Mouse (Mus musculus): Measurements from ENCODE around the gene A230072I06Rik. TPM values are rescaled to one million over a fixed set of nuclear protein-coding genes. Genes with fewer than 3 reads are reported as not detected.

Gene A230072I06Rik
- polyA plus RNA-seq (2012; fragmentation: generic; extraction: Trizol), result not detected
- long read RNA-seq, experiment 1, result 0 reads
- long read RNA-seq, experiment 2, result 0 reads

DNA sequence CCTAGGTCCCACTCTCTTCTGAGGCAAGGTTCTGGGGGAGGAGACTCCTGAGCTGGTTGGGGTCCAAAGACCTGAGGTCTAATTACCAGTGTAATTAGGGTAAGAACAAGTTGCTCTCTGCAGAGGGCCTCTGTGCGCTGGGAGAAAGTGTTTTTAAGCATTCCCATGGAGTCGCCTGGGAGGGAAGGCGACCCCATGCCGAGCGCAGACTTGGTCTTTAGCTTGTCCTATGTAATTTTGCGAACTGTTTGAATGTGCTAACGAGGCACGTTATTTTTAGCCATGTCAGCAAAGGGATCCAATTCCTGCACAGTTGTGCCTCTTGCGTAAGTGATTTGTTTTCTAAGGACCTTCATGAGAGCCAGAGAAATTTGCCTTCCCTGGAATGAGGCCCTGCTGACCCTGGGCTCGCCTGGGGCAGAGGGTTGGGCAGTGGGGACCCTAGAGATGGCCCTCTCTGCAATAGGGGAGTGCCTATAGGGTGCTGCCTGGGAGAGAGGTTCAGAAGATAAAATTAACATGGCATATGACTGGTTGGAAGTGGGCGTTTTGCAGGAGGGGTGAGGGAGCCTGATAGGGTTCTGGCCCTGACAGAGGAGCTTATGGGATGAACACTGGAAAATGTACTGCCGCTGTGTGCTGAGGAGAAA is at the start of gene A230072I06Rik:
Gene A230072I06Rik (plus strand): TSS at position 157 of the 650 bp plus-strand sequence.
- Histone ChIP-seq H3K36me3 (ENCODE audit: control insufficient read depth, insufficient read depth) (no peaks in the 10 kb centered on the region), H3K4me3 (ENCODE audit: insufficient read depth, poor library complexity, severe bottlenecking) (no peak within 1 kb of the TSS), H3ac (ENCODE audit: control insufficient read depth, insufficient read length, low read depth) (no peak within 1 kb of the TSS), H3K79me3 (ENCODE audit: low read depth) (no peaks in the 10 kb centered on the region), H3K27me3 (ENCODE audit: control insufficient read depth, insufficient read depth, insufficient read length) (peaks cover 8% of the 10 kb centered on the region), H3K79me2 (ENCODE audit: control insufficient read depth, insufficient read depth) (no peaks in the 10 kb centered on the region)
- TF ChIP-seq FOSL1 (IDR thresholded peaks at IDR 0.05; ENCODE audit: insufficient read depth, low read length, poor library complexity, severe bottlenecking) (no peak), USF1 (IDR thresholded peaks at IDR 0.05; ENCODE audit: low read depth) (no peak)

GRCm38 (mm10) chr8:12234039-12234438 is 44.6 kb upstream of the A230072I06Rik start:
- H3K4me3 ChIP-seq (ENCODE audit: insufficient read depth, poor library complexity, severe bottlenecking), result no peak overlapping the region
- H3ac ChIP-seq (ENCODE audit: control insufficient read depth, insufficient read length, low read depth), result no peak overlapping the region
- no peaks in the 10 kb centered on the region for H3K79me2 ChIP-seq (ENCODE audit: control insufficient read depth, insufficient read depth)
- H3K36me3 ChIP-seq (ENCODE audit: control insufficient read depth, insufficient read depth), result no peaks in the 10 kb centered on the region
- H3K79me3 ChIP-seq (ENCODE audit: low read depth), result no peaks in the 10 kb centered on the region
- TF ChIP-seq USF1 (IDR thresholded peaks at IDR 0.05; ENCODE audit: low read depth), result no peak
- TF ChIP-seq FOSL1 (IDR thresholded peaks at IDR 0.05; ENCODE audit: insufficient read depth, low read length, poor library complexity, severe bottlenecking), result no peak
- no peak for TF ChIP-seq CEBPB (IDR thresholded peaks at IDR 0.05; ENCODE audit: low read depth)
- no peak for TF ChIP-seq MYOG (IDR thresholded peaks at IDR 0.05; ENCODE audit: control insufficient read depth, extremely low read depth, insufficient read length)
- no peak for TF ChIP-seq MYOD1 (IDR thresholded peaks at IDR 0.05; ENCODE audit: control insufficient read depth, insufficient read length, low read depth)
- TF ChIP-seq CTCF (IDR thresholded peaks at IDR 0.05; ENCODE audit: control insufficient read depth, insufficient read depth, insufficient read length), result no peak
- TF ChIP-seq MAX (IDR thresholded peaks at IDR 0.05), result no peak
- H3K27me3 ChIP-seq (ENCODE audit: control insufficient read depth, insufficient read depth, insufficient read length), result no peaks in the 10 kb centered on the region

GRCm38 (mm10) chr8:12238775-12239174 is 39.8 kb upstream of the A230072I06Rik start:
- Histone ChIP-seq H3K4me3 (ENCODE audit: insufficient read depth, poor library complexity, severe bottlenecking) (no peak overlapping the region), H3K36me3 (ENCODE audit: control insufficient read depth, insufficient read depth) (no peaks in the 10 kb centered on the region), H3ac (ENCODE audit: control insufficient read depth, insufficient read length, low read depth) (no peak overlapping the region), H3K79me2 (ENCODE audit: control insufficient read depth, insufficient read depth) (no peaks in the 10 kb centered on the region), H3K79me3 (ENCODE audit: low read depth) (no peaks in the 10 kb centered on the region), H3K27me3 (ENCODE audit: control insufficient read depth, insufficient read depth, insufficient read length) (no peaks in the 10 kb centered on the region)
- TF ChIP-seq MAX (IDR thresholded peaks at IDR 0.05), result no peak
- TF ChIP-seq CEBPB (IDR thresholded peaks at IDR 0.05; ENCODE audit: low read depth), result no peak
- TF ChIP-seq USF1 (IDR thresholded peaks at IDR 0.05; ENCODE audit: low read depth), result no peak

- Histone ChIP-seq H3K4me3 (ENCODE audit: insufficient read depth, poor library complexity, severe bottlenecking) (no peak overlapping the region), H3K79me2 (ENCODE audit: control insufficient read depth, insufficient read depth) (no peaks in the 10 kb centered on the region), H3ac (ENCODE audit: control insufficient read depth, insufficient read length, low read depth) (no peak overlapping the region), H3K79me3 (ENCODE audit: low read depth) (no peaks in the 10 kb centered on the region), H3K36me3 (ENCODE audit: control insufficient read depth, insufficient read depth) (no peaks in the 10 kb centered on the region), H3K27me3 (ENCODE audit: control insufficient read depth, insufficient read depth, insufficient read length) (no peaks in the 10 kb centered on the region)
- no peak for TF ChIP-seq FOSL1 (IDR thresholded peaks at IDR 0.05; ENCODE audit: insufficient read depth, low read length, poor library complexity, severe bottlenecking)
- no peak for TF ChIP-seq MAX (IDR thresholded peaks at IDR 0.05)
- no peak for TF ChIP-seq CEBPB (IDR thresholded peaks at IDR 0.05; ENCODE audit: low read depth)
- no peak for TF ChIP-seq MYOG (IDR thresholded peaks at IDR 0.05; ENCODE audit: control insufficient read depth, extremely low read depth, insufficient read length)
- TF ChIP-seq USF1 (IDR thresholded peaks at IDR 0.05; ENCODE audit: low read depth), result no peak
- no peak for TF ChIP-seq MYOD1 (IDR thresholded peaks at IDR 0.05; ENCODE audit: control insufficient read depth, insufficient read length, low read depth)
- no peak for TF ChIP-seq CTCF (IDR thresholded peaks at IDR 0.05; ENCODE audit: control insufficient read depth, insufficient read depth, insufficient read length)
Observed at GRCm38 (mm10) chr8:12240143-12240542, 38.5 kb upstream of the A230072I06Rik start.

DNA sequence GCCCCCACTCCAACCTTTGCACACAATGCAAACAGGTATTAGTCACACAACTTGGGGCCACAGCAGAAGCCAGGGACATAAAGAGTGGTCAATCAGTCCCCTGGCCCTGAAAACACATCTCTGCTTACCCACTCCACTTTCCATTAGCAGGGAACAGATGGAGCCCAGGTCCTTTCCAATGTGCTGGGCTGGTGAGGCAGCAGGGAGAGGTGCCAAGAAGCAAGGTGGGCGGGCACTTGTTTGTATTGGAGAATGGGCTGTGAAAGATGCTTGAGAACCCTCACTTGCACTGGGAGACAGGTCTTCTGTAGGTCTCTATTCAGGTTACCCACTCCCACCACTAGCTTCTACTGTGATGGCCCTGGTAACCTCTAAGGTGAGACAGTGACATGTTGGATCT is 34.9 kb upstream of the A230072I06Rik start:
- Histone ChIP-seq H3ac (ENCODE audit: control insufficient read depth, insufficient read length, low read depth) (no peak overlapping the region), H3K27me3 (ENCODE audit: control insufficient read depth, insufficient read depth, insufficient read length) (no peaks in the 10 kb centered on the region), H3K36me3 (ENCODE audit: control insufficient read depth, insufficient read depth) (no peaks in the 10 kb centered on the region), H3K4me3 (ENCODE audit: insufficient read depth, poor library complexity, severe bottlenecking) (no peak overlapping the region), H3K79me2 (ENCODE audit: control insufficient read depth, insufficient read depth) (no peaks in the 10 kb centered on the region), H3K79me3 (ENCODE audit: low read depth) (no peaks in the 10 kb centered on the region)
- TF ChIP-seq CEBPB (IDR thresholded peaks at IDR 0.05; ENCODE audit: low read depth) (no peak), MAX (IDR thresholded peaks at IDR 0.05) (no peak), USF1 (IDR thresholded peaks at IDR 0.05; ENCODE audit: low read depth) (no peak), MYOG (IDR thresholded peaks at IDR 0.05; ENCODE audit: control insufficient read depth, extremely low read depth, insufficient read length) (no peak), CTCF (IDR thresholded peaks at IDR 0.05; ENCODE audit: control insufficient read depth, insufficient read depth, insufficient read length) (no peak), FOSL1 (IDR thresholded peaks at IDR 0.05; ENCODE audit: insufficient read depth, low read length, poor library complexity, severe bottlenecking) (no peak), MYOD1 (IDR thresholded peaks at IDR 0.05; ENCODE audit: control insufficient read depth, insufficient read length, low read depth) (no peak)

GRCm38 (mm10) chr8:12259890-12260289 is 18.7 kb upstream of the A230072I06Rik start:
- no peak for TF ChIP-seq CEBPB (IDR thresholded peaks at IDR 0.05; ENCODE audit: low read depth)
- TF ChIP-seq FOSL1 (IDR thresholded peaks at IDR 0.05; ENCODE audit: insufficient read depth, low read length, poor library complexity, severe bottlenecking), result no peak
- TF ChIP-seq MYOG (IDR thresholded peaks at IDR 0.05; ENCODE audit: control insufficient read depth, extremely low read depth, insufficient read length), result no peak
- no peak for TF ChIP-seq MAX (IDR thresholded peaks at IDR 0.05)
- TF ChIP-seq MYOD1 (IDR thresholded peaks at IDR 0.05; ENCODE audit: control insufficient read depth, insufficient read length, low read depth), result no peak
- no peak for TF ChIP-seq CTCF (IDR thresholded peaks at IDR 0.05; ENCODE audit: control insufficient read depth, insufficient read depth, insufficient read length)
- no peak for TF ChIP-seq USF1 (IDR thresholded peaks at IDR 0.05; ENCODE audit: low read depth)
- Histone ChIP-seq H3K36me3 (ENCODE audit: control insufficient read depth, insufficient read depth) (no peaks in the 10 kb centered on the region), H3K27me3 (ENCODE audit: control insufficient read depth, insufficient read depth, insufficient read length) (no peaks in the 10 kb centered on the region), H3K4me3 (ENCODE audit: insufficient read depth, poor library complexity, severe bottlenecking) (no peak overlapping the region), H3K79me2 (ENCODE audit: control insufficient read depth, insufficient read depth) (no peaks in the 10 kb centered on the region), H3ac (ENCODE audit: control insufficient read depth, insufficient read length, low read depth) (no peak overlapping the region), H3K79me3 (ENCODE audit: low read depth) (no peaks in the 10 kb centered on the region)

Data from C2C12 (cell line).